Mouse (Mus musculus): ENCODE measurements around the gene Atp2a1. TPM values are rescaled to one million over a fixed set of nuclear protein-coding genes. Genes with fewer than 3 reads are reported as not detected.
"Not testable (repeated sequence)": the region's sequence is repeated elsewhere in the genome, so short reads cannot be mapped to it uniquely, and the experiment has no call there.

Atp2a1 gene
- polyA plus RNA-seq, 1 experiment, result not detected

GRCm38 (mm10) chr7:126496475-126496874 is 33.6 kb upstream of the Atp2a1 start:
- H3K4me1 ChIP-seq (ENCODE audit: control insufficient read depth, insufficient read depth, low read length), result no peaks in the 10 kb centered on the region
- no peak for TF ChIP-seq POLR2A (IDR thresholded peaks at IDR 0.05; ENCODE audit: low read depth, low read length)
- TF ChIP-seq CTCF (IDR thresholded peaks at IDR 0.05; ENCODE audit: borderline replicate concordance, insufficient read depth, low read length), result no peak
- H3K27ac ChIP-seq (ENCODE audit: insufficient read depth, low read length), result no peak overlapping the region
- H3K4me3 ChIP-seq (ENCODE audit: insufficient read depth, low read length), result no peak overlapping the region

- Histone ChIP-seq H3K4me3 (ENCODE audit: insufficient read depth, low read length) (no peak overlapping the region), H3K27ac (ENCODE audit: insufficient read depth, low read length) (no peak overlapping the region), H3K4me1 (ENCODE audit: control insufficient read depth, insufficient read depth, low read length) (no peaks in the 10 kb centered on the region)
- no peak for TF ChIP-seq POLR2A (IDR thresholded peaks at IDR 0.05; ENCODE audit: low read depth, low read length)
- no peak for TF ChIP-seq CTCF (IDR thresholded peaks at IDR 0.05; ENCODE audit: borderline replicate concordance, insufficient read depth, low read length)
These were observed 31.2 kb upstream of the Atp2a1 start for GRCm38 (mm10) chr7:126494120-126494519.

- TF ChIP-seq POLR2A (IDR thresholded peaks at IDR 0.05; ENCODE audit: low read depth, low read length) (no peak), CTCF (IDR thresholded peaks at IDR 0.05; ENCODE audit: borderline replicate concordance, insufficient read depth, low read length) (no peak)
- Histone ChIP-seq H3K4me1 (ENCODE audit: control insufficient read depth, insufficient read depth, low read length) (peaks cover 4% of the 10 kb centered on the region; the same call in 1 of the 2 replicates), H3K4me3 (ENCODE audit: insufficient read depth, low read length) (no peak overlapping the region), H3K27ac (ENCODE audit: insufficient read depth, low read length) (no peak overlapping the region)
These were observed 29.1 kb upstream of the Atp2a1 start for GRCm38 (mm10) chr7:126491973-126492372.

- peaks cover 4% of the 10 kb centered on the region; the same call in 1 of the 2 replicates for H3K4me1 ChIP-seq (ENCODE audit: control insufficient read depth, insufficient read depth, low read length)
- H3K4me3 ChIP-seq (ENCODE audit: insufficient read depth, low read length), result no peak overlapping the region
- TF ChIP-seq CTCF (IDR thresholded peaks at IDR 0.05; ENCODE audit: borderline replicate concordance, insufficient read depth, low read length) (no peak), POLR2A (IDR thresholded peaks at IDR 0.05; ENCODE audit: low read depth, low read length) (0 out of 2 replicates have a peak, but pooled peaks have one; percentile 12)
- H3K27ac ChIP-seq (ENCODE audit: insufficient read depth, low read length), result no peak overlapping the region
These were observed 28.1 kb upstream of the Atp2a1 start for GRCm38 (mm10) chr7:126491005-126491404.

- H3K27ac ChIP-seq (ENCODE audit: insufficient read depth, low read length); H3K4me1 ChIP-seq (ENCODE audit: control insufficient read depth, insufficient read depth, low read length): not testable (repeated sequence)
- H3K4me3 ChIP-seq (ENCODE audit: insufficient read depth, low read length), result peak overlapping the region; percentile 80
These were observed 24.9 kb upstream of the Atp2a1 start for GRCm38 (mm10) chr7:126487617-126488385.

DNA sequence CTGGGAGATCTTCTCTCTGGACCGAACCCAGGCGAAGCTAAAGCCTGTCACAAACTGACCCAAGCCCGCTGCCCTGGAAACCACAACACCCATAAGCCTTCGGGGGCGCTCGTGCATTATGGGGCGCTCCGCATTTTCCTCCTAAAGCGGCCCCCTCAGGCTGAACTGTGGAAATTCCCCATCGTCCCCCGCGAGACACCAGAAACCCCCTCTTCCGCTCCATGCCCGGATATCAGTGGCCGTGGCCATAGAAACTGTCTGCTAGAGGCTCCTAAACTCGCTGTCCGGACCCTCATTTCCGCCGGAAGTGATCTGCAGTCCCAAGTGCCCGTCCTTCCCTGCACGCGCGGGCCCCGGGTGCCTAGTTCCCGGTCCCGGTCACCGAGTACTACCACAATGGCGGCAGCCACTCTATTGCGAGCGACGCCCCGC is 24.2 kb upstream of the Atp2a1 start, which contains the start of gene Tufm:
Gene Tufm (plus strand): TSS at position 310 of the 432 bp plus-strand sequence.
- Histone ChIP-seq H3K4me3 (ENCODE audit: insufficient read depth, low read length) (peak within 1 kb of the TSS; percentile 80), H3K27ac (ENCODE audit: insufficient read depth, low read length) (peak within 1 kb of the TSS; percentile 62), H3K4me1 (ENCODE audit: control insufficient read depth, insufficient read depth, low read length) (peaks cover 4% of the 10 kb centered on the region; the same call in 1 of the 2 replicates)
- TF ChIP-seq CTCF (IDR thresholded peaks at IDR 0.05; ENCODE audit: borderline replicate concordance, insufficient read depth, low read length), result no peak
- peak; percentile 33 for TF ChIP-seq POLR2A (IDR thresholded peaks at IDR 0.05; ENCODE audit: low read depth, low read length)

DNA sequence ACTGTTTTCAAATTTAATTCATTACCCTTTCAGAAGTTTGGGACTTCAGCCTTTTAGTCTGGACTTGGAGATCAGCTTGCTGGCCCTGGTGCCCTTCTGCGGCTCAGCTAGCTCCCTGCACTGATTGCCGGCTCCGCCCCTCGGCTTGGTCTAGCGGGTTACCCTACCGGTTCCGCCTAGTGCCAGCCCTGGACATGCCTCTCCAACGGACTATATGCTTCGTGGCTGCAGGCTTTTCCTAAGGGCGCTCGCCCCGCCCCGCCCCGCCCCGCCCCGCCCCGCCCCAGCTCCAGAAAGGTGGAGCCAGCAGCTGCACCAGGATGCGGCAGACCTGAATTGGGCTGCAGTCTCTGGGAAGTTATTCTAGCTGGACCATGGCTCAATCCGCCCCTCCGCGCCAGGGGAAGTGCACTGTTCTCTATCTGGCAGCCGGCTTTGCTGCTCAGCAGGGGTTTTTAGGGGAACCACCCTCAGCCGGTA is 19.5 kb upstream of the Atp2a1 start:
- Histone ChIP-seq H3K4me3 (ENCODE audit: insufficient read depth, low read length) (peak overlapping the region; percentile 31), H3K27ac (ENCODE audit: insufficient read depth, low read length) (peak overlapping the region; percentile 15)
- peak; percentile 83 for TF ChIP-seq POLR2A (IDR thresholded peaks at IDR 0.05; ENCODE audit: low read depth, low read length)
- TF ChIP-seq CTCF (IDR thresholded peaks at IDR 0.05; ENCODE audit: borderline replicate concordance, insufficient read depth, low read length), result no peak

DNA sequence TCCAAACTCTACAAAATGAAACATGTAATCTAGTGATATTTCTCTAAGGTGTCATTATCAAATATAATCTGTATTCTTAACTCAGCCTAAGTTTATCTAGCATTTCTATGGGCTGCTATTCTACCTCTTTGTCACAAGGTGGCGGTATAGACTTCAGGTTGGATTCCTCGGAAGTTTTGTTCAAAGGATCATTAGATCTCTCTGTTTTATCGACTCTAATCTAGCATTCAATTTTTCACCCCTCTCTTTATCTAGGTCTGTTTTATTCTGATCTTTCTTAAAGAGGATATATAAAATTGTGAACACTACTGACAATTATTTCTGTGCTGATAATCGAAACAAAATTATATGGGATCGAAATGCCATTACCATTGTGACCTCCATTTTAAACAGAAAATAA is 18.8 kb upstream of the Atp2a1 start:
- Histone ChIP-seq H3K4me1 (ENCODE audit: control insufficient read depth, insufficient read depth, low read length) (no peaks in the 10 kb centered on the region), H3K4me3 (ENCODE audit: insufficient read depth, low read length) (no peak overlapping the region), H3K27ac (ENCODE audit: insufficient read depth, low read length) (no peak overlapping the region)
- no peak for TF ChIP-seq CTCF (IDR thresholded peaks at IDR 0.05; ENCODE audit: borderline replicate concordance, insufficient read depth, low read length)
- TF ChIP-seq POLR2A (IDR thresholded peaks at IDR 0.05; ENCODE audit: low read depth, low read length), result no peak

More for the DNA sequence above, 19.5 kb upstream of the Atp2a1 start:
- no peaks in the 10 kb centered on the region for H3K4me1 ChIP-seq (ENCODE audit: control insufficient read depth, insufficient read depth, low read length)

- TF ChIP-seq POLR2A (IDR thresholded peaks at IDR 0.05; ENCODE audit: low read depth, low read length) (peak; percentile 71), CTCF (IDR thresholded peaks at IDR 0.05; ENCODE audit: borderline replicate concordance, insufficient read depth, low read length) (peak; percentile 38; the same call in 1 of the 2 replicates)
- Histone ChIP-seq H3K4me1 (ENCODE audit: control insufficient read depth, insufficient read depth, low read length) (peaks cover 2% of the 10 kb centered on the region; the same call in 1 of the 2 replicates), H3K4me3 (ENCODE audit: insufficient read depth, low read length) (peak within 1 kb of the TSS; percentile 73), H3K27ac (ENCODE audit: insufficient read depth, low read length) (peak within 1 kb of the TSS; percentile 76)
These were observed 12.2 kb upstream of the Atp2a1 start, which contains the start of gene Sh2b1 for GRCm38 (mm10) chr7:126474993-126475581. Sh2b1 (minus strand) TSS chr7:126475424.
